Mouse (Mus musculus) embryo, embryonic 11.5 days (tissue): ENCODE results near the gene Sp2.

ENCODE experiments used
- DNase-seq: peaks from one replicate; pipeline ENCODE4 v3.0.0-alpha.2; 2012; ENCODE audit warnings: low read depth, low spot score

The Sp2 gene

GRCm38 (mm10) chr11:96995836-96996772, 13.3 kb upstream of the Sp2 start:
- DNase-seq, result no peak

GRCm38 (mm10) chr11:96995031-96995430, 12.3 kb upstream of the Sp2 start:
- DNase-seq, result no peak

- DNase-seq, result no peak
These were observed 10.1 kb upstream of the Sp2 start for GRCm38 (mm10) chr11:96992722-96993311.

GRCm38 (mm10) chr11:96991501-96991900, 8.7 kb upstream of the Sp2 start:
- no peak for DNase-seq

GRCm38 (mm10) chr11:96987873-96988655, 5.3 kb upstream of the Sp2 start:
- no peak for DNase-seq

GRCm38 (mm10) chr11:96986463-96986862, 3.7 kb upstream of the Sp2 start:
- no peak for DNase-seq

GRCm38 (mm10) chr11:96984903-96985302, 2.1 kb upstream of the Sp2 start:
- DNase-seq, result no peak

- DNase-seq, result peak; percentile 74
These were observed 404 bp downstream of the Sp2 start for GRCm38 (mm10) chr11:96982355-96982754.

- no peak for DNase-seq
These were observed 1.3 kb downstream of the Sp2 start for GRCm38 (mm10) chr11:96981461-96981860.

GRCm38 (mm10) chr11:96980021-96980420, 2.7 kb downstream of the Sp2 start:
- DNase-seq, result no peak

- no peak for DNase-seq
These were observed 3.4 kb downstream of the Sp2 start for GRCm38 (mm10) chr11:96979329-96979728.

- no peak for DNase-seq
These were observed 4.1 kb downstream of the Sp2 start for GRCm38 (mm10) chr11:96978401-96979246.

GRCm38 (mm10) chr11:96977606-96978400, 5.0 kb downstream of the Sp2 start:
- DNase-seq, result peak; percentile 99

GRCm38 (mm10) chr11:96976911-96977591, 5.7 kb downstream of the Sp2 start:
- DNase-seq, result peak; percentile 68

- DNase-seq, result no peak
These were observed 6.4 kb downstream of the Sp2 start for GRCm38 (mm10) chr11:96976379-96976687.

GRCm38 (mm10) chr11:96975511-96976378, 7.0 kb downstream of the Sp2 start:
- DNase-seq, result no peak

- no peak for DNase-seq
These were observed 7.9 kb downstream of the Sp2 start for GRCm38 (mm10) chr11:96974813-96975212.

- no peak for DNase-seq
These were observed 9.3 kb downstream of the Sp2 start for GRCm38 (mm10) chr11:96973426-96973964.

GRCm38 (mm10) chr11:96972906-96973305, 9.9 kb downstream of the Sp2 start:
- DNase-seq, result no peak
